Comparison of ENCODE assay signal across 11 mouse cellular contexts in genomic region chr5:142787304-142787905, GRCm38 (mm10). TPM values are rescaled to one million over a fixed set of nuclear protein-coding genes. Genes with fewer than 3 reads are reported as not detected.
DNase-seq lines count a peak whose midpoint lies in the region; ATAC-seq and TF ChIP-seq lines count a peak whose summit lies in the region.
"Had no signal": no experiment of that assay in that cellular context is flagged by ENCODE, and none has a peak within 500 bp of the region (broad histone marks: within the 10 kb centered on the region; RNA-seq: fewer than 3 reads in every experiment).

No protein-coding gene starts in this region.

- in situ Hi-C loops in ES-E14 (cut with MboI; ENCODE audit: low sequenced_read_pairs in 2 of 2, unreplicated experiment in 2 of 2), result no loop called here

- no peak overlapping the region for H3K9ac ChIP-seq in kidney, embryonic 14.5 days (ENCODE audit: low read depth, low read length)
- peak overlapping the region; percentile 63 for H3K9ac ChIP-seq in ES-E14 (ENCODE audit: insufficient read depth, low read depth, low read length, poor library complexity, severe bottlenecking)
- H3K9ac ChIP-seq: neural tube, embryonic 12.5 days had no signal

- no peak overlapping the region for H3K27ac ChIP-seq in kidney, embryonic 14.5 days (ENCODE audit: low read depth, low read length)
- H3K27ac ChIP-seq in ES-E14 (ENCODE audit: insufficient read depth, low read depth, low read length, poor library complexity, severe bottlenecking), result no peak overlapping the region
- H3K27ac ChIP-seq: neural tube, embryonic 12.5 days had no signal

- 0 out of 2 replicates have a peak, but pooled peaks have one; percentile 3 for ATAC-seq in kidney, embryonic 14.5 days (ENCODE audit: low FRiP score, low TSS enrichment)
- ATAC-seq in granulocyte monocyte progenitor cell, adult 5-6 weeks (replicated peaks; ENCODE audit: poor library complexity, severe bottlenecking), result peak; percentile 31
- no peak for ATAC-seq in frontal cortex, adult (ENCODE audit: low TSS enrichment)
- ATAC-seq: lung, postnatal 0 days had no signal

- WGBS in kidney, embryonic 14.5 days, result 88% methylated on average over 37 of the region's 37 CpGs

- no peaks in the 10 kb centered on the region for H3K4me1 ChIP-seq in kidney, embryonic 14.5 days (ENCODE audit: control insufficient read depth, insufficient read depth, low read length)
- H3K4me1 ChIP-seq in ES-E14 (ENCODE audit: control insufficient read depth in 2 of 2, insufficient read depth in 2 of 2, low read length in 2 of 2, poor library complexity in 1 of 2), result peaks cover 4 to 19% of the 10 kb centered on the region in 2 experiments; a peak in 2 of 4 replicates

- DNase-seq in kidney, adult 8-10 months, result no peak
- no peak for DNase-seq in ES-E14 (ENCODE audit: low read depth, low spot score)
- peak; percentile 85 for DNase-seq in cerebellum, adult 11-12 months
- no peak for DNase-seq in thymus, adult 18-20 months
- DNase-seq: spleen, adult 18-20 months had no signal

- H3K4me2 ChIP-seq in kidney, embryonic 14.5 days (replicated peaks; ENCODE audit: low read depth, low read length), result no peak overlapping the region
- H3K4me2 ChIP-seq: midbrain, embryonic 11.5 days; neural tube, embryonic 12.5 days had no signal

- H3K4me3 ChIP-seq in kidney, embryonic 14.5 days (ENCODE audit: low read length), result no peak overlapping the region
- H3K4me3 ChIP-seq in ES-E14 (ENCODE audit: insufficient read depth in 1 of 2, low read depth in 1 of 2, low read length in 2 of 2, poor library complexity in 1 of 2, severe bottlenecking in 1 of 2), result peak overlapping the region; percentile 58 to 65
- H3K4me3 ChIP-seq: neural tube, embryonic 12.5 days had no signal

- no peaks in the 10 kb centered on the region for H3K27me3 ChIP-seq in kidney, embryonic 14.5 days (ENCODE audit: control insufficient read depth, insufficient read depth, low read length)
- H3K27me3 ChIP-seq: neural tube, embryonic 12.5 days had no signal

- peaks cover 7% of the 10 kb centered on the region; the same call in 1 of the 2 replicates for H3K9me3 ChIP-seq in kidney, embryonic 14.5 days (ENCODE audit: control insufficient read depth, low read length)
- H3K9me3 ChIP-seq in ES-E14 (ENCODE audit: control insufficient read depth, insufficient read depth, low read depth, low read length), result no peaks in the 10 kb centered on the region
- H3K9me3 ChIP-seq: neural tube, embryonic 12.5 days had no signal

- peaks cover 50% of the 10 kb centered on the region for H3K36me3 ChIP-seq in kidney, embryonic 14.5 days (ENCODE audit: control insufficient read depth, insufficient read depth, low read length)
- peaks cover 6% of the 10 kb centered on the region; the same call in 1 of the 2 replicates for H3K36me3 ChIP-seq in ES-E14 (ENCODE audit: control insufficient read depth, insufficient read depth, low read length, poor library complexity, severe bottlenecking)

TF ChIP-seq in ES-E14, 5 proteins besides CTCF, POLR2A, EP300 and RAD21:
- no peak for TF ChIP-seq MAFK (IDR thresholded peaks at IDR 0.05; ENCODE audit: insufficient read depth, low read depth, low read length)
- TF ChIP-seq ZC3H11A (IDR thresholded peaks at IDR 0.05; ENCODE audit: borderline replicate concordance, low read depth, low read length), result no peak
- TF ChIP-seq HCFC1 (IDR thresholded peaks at IDR 0.05; ENCODE audit: borderline replicate concordance, insufficient read depth, low read length), result no peak
- no peak for TF ChIP-seq CHD2 (IDR thresholded peaks at IDR 0.05; ENCODE audit: low read depth, low read length)
- no peak for TF ChIP-seq ZNF384 (IDR thresholded peaks at IDR 0.05; ENCODE audit: low read depth, low read length)

RNA-seq across cellular contexts. Expression of gene Tnrc18, which starts 30.1 kb away (rescaled TPM):
- polyA plus RNA-seq in kidney, embryonic 14.5 days (2014; fragmentation: Nextera tagmentation; extraction: Ambion mirVana), result 32.7 and 41.1 TPM in 2 replicates
- 12.9 and 20.7 TPM in 2 replicates for total RNA-seq in ES-E14 (2012; rRNA removed)
- 50.4 and 50.6 TPM in 2 replicates for total RNA-seq in granulocyte monocyte progenitor cell, adult 5-6 weeks (2014; fragmentation: Nextera tagmentation)
- total RNA-seq in granulocyte monocyte progenitor cell, adult 5-6 weeks (2017), result 9.0 and 13.8 TPM in 2 replicates
